Mouse (Mus musculus) midbrain, postnatal 0 days (tissue): Measurements from ENCODE around the gene Sgca. TPM values are rescaled to one million over a fixed set of nuclear protein-coding genes. Genes with fewer than 3 reads are reported as not detected.
"Not testable (repeated sequence)": the region's sequence is repeated elsewhere in the genome, so short reads cannot be mapped to it uniquely, and the experiment has no call there.

Source experiments
- ATAC-seq: fragments of 200-750 bp; cut with Nextera tagmentation; 2 replicates; pipeline ENCODE4 v1.8.0; 2017; ENCODE audit warnings: moderate number of reproducible peaks, mild to moderate bottlenecking, moderate TSS enrichment, moderate library complexity; ENCODE audit not compliant: low FRiP score
- DNase-seq: peaks from one replicate; pipeline ENCODE4 v3.0.0-alpha.2; 2015; ENCODE audit warnings: low spot score
- H3K27ac ChIP-seq: fragments of 300-500 bp; sonication (generic); 2 replicates; pipeline ENCODE4 v1.5.1; 2014; ENCODE audit warnings: low read depth, mild to moderate bottlenecking, low read length, mixed read lengths
- H3K27me3 ChIP-seq: fragments of 300-500 bp; sonication (generic); 2 replicates; pipeline ENCODE4 v1.6.1; 2014; ENCODE audit warnings: low read length, control low read depth, mixed read lengths; ENCODE audit not compliant: insufficient read depth
- H3K36me3 ChIP-seq: fragments of 300-500 bp; sonication (generic); 2 replicates; pipeline ENCODE4 v1.6.1; 2014; ENCODE audit warnings: low read length, control low read depth, mixed read lengths; ENCODE audit not compliant: insufficient read depth
- H3K4me1 ChIP-seq: fragments of 300-500 bp; sonication (generic); 2 replicates; pipeline ENCODE4 v1.6.1; 2014; ENCODE audit warnings: mild to moderate bottlenecking, control low read depth, antibody characterized with exemption, low read length, mixed read lengths; ENCODE audit not compliant: insufficient read depth
- H3K4me2 ChIP-seq: fragments of 300-500 bp; sonication (generic); 2 replicates; pipeline ENCODE4 v1.6.1; 2014; ENCODE audit warnings: low read depth, mild to moderate bottlenecking, low read length, mixed read lengths; ENCODE audit not compliant: poor library complexity, severe bottlenecking
- H3K4me3 ChIP-seq: fragments of 300-500 bp; sonication (generic); 2 replicates; pipeline ENCODE4 v1.5.1; 2014; ENCODE audit warnings: low read depth, mild to moderate bottlenecking, low read length, moderate library complexity
- H3K9ac ChIP-seq: fragments of 300-500 bp; sonication (generic); replicated peaks from 2 replicates; pipeline ENCODE4 v1.6.1; 2014; ENCODE audit warnings: mild to moderate bottlenecking, low read length, moderate library complexity, mixed read lengths; ENCODE audit not compliant: poor library complexity, severe bottlenecking
- H3K9me3 ChIP-seq: fragments of 300-500 bp; sonication (generic); 2 replicates; pipeline ENCODE4 v1.6.1; 2016; ENCODE audit warnings: low read length, control low read depth
- CTCF ChIP-seq: IDR thresholded peaks from 2 replicates; pipeline ENCODE4 v1.5.1; 2016; ENCODE audit warnings: antibody characterized with exemption, mild to moderate bottlenecking
- WGBS: fragments of 180-500 bp; shearing (Covaris S2); extraction: QIAGEN DNeasy Blood & Tissue Kit; methylation state at CpG from one replicate; pipeline ENCODE4 v1.1.7; 2014; 5-methylcytosine and 5-hydroxymethylcytosine counted together
- polyA plus RNA-seq: library from polyadenylated mRNA; unstranded; fragments of >200 nt; fragmentation: Nextera tagmentation; extraction: Ambion mirVana; gene quantifications from 2 replicates; pipeline ENCODE4 v1.2.1, GENCODE M21; 2015
- total RNA-seq: library from RNA; depleted of rRNA; stranded (reverse); fragments of >200 nt; gene quantifications from 2 replicates; pipeline ENCODE4 v1.2.3, GENCODE M21; 2014

Gene Sgca
- total and polyA plus RNA-seq, 2 experiments from 2014 or later = 0.39 TPM; not detected in 1

- Histone ChIP-seq H3K27ac (no peak overlapping the region), H3K9ac (no peak overlapping the region), H3K27me3 (no peaks in the 10 kb centered on the region), H3K36me3 (no peaks in the 10 kb centered on the region), H3K9me3 (no peaks in the 10 kb centered on the region), H3K4me1 (no peaks in the 10 kb centered on the region), H3K4me2 (no peak overlapping the region), H3K4me3 (no peak overlapping the region)
- no peak for DNase-seq
- no peak for ATAC-seq
- no peak for TF ChIP-seq CTCF
- WGBS = 46% methylated on average over 4 of the region's 4 CpGs
These were observed 2.8 kb downstream of the Sgca start for GRCm38 (mm10) chr11:94973313-94973712.

DNA sequence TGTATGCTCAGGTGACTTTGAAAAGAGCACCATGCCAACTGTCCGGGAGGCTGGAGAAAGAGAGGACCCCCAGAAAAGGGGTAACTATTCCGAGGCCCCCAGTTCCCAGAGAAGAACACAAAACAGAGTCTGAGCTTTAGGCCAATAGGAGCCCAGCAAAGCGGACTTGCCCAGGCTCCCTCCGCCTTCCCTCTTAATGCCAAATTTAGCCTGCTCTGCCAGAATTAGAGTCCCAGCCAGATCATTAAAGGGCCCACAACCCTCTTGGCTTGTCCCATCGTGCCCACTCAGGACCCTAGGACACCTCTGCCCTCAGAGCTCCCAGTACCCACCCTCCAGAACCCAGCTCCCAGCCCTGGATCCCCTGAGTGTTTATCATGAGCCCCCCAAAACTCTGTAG lies 3.2 kb downstream of the Sgca start:
- Histone ChIP-seq H3K27me3 (no peaks in the 10 kb centered on the region), H3K9ac (no peak overlapping the region), H3K4me1 (no peaks in the 10 kb centered on the region), H3K4me2 (no peak overlapping the region), H3K36me3 (no peaks in the 10 kb centered on the region), H3K27ac (no peak overlapping the region), H3K9me3 (no peaks in the 10 kb centered on the region), H3K4me3 (no peak overlapping the region)
- WGBS = 65% methylated on average over 5 of the region's 5 CpGs
- TF ChIP-seq CTCF = no peak
- DNase-seq = no peak
- no peak for ATAC-seq

DNA sequence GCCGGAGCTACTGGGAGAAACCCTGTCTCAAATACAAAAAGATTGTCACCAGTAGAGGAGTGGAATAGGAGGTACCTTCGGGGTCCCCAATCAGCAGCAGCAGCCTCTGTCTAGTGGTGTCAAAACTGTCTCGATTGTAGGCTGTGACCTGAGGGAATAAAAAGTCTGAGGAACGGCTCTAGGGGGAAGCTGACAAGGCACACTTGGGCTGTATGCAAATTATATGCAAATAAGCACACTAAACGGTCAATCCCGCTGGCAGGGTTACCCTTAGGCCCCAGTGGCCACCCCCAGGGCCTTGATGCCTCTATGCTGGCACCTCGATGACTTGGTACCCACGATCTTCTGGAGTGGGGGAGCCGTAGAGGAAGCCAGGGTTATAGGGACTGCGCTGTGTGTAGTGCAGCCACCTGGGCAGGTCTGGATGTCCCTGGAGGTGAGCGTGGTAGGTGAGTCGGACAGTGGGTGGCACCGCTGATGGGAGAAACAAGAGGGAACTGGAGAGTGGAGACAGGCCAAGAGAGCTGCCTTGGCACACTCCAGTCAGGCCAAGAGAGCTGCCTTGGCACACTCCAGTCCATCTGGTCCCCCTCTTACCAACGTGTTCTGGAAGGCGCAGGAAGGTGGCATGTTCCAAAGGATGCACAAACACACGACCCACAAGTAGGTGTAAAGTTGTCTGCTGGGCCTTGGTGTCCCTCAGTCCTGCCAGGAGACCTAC lies 4.1 kb downstream of the Sgca start:
- no peak for ATAC-seq
- H3K4me3 ChIP-seq = no peak overlapping the region
- DNase-seq = no peak
- H3K27ac ChIP-seq = no peak overlapping the region
- H3K27me3 ChIP-seq = no peaks in the 10 kb centered on the region
- no peak overlapping the region for H3K9ac ChIP-seq
- H3K36me3 ChIP-seq = no peaks in the 10 kb centered on the region
- no peaks in the 10 kb centered on the region for H3K4me1 ChIP-seq
- no peak overlapping the region for H3K4me2 ChIP-seq
- TF ChIP-seq CTCF = no peak
- WGBS = 59% methylated on average over 16 of the region's 16 CpGs
- H3K9me3 ChIP-seq = no peaks in the 10 kb centered on the region

- Histone ChIP-seq H3K4me1 (no peaks in the 10 kb centered on the region), H3K27ac (no peak overlapping the region), H3K27me3 (no peaks in the 10 kb centered on the region), H3K4me2 (no peak overlapping the region), H3K9me3 (no peaks in the 10 kb centered on the region), H3K36me3 (no peaks in the 10 kb centered on the region), H3K4me3 (no peak overlapping the region), H3K9ac (no peak overlapping the region)
- peak; percentile 95 for TF ChIP-seq CTCF
- DNase-seq (peak; percentile 88), ATAC-seq (peak; percentile 81; the same call in 1 of the 2 replicates)
- WGBS = 64% methylated on average over 15 of the region's 15 CpGs
These were observed 5.8 kb downstream of the Sgca start for GRCm38 (mm10) chr11:94970210-94970943.

GRCm38 (mm10) chr11:94969709-94970108 lies 6.4 kb downstream of the Sgca start:
- H3K4me1 ChIP-seq, H3K9me3 ChIP-seq, H3K4me2 ChIP-seq, DNase-seq, H3K36me3 ChIP-seq, ATAC-seq, H3K27ac ChIP-seq, H3K9ac ChIP-seq, H3K4me3 ChIP-seq, H3K27me3 ChIP-seq: not testable (repeated sequence)
- WGBS = 92% methylated on average over 4 of the region's 4 CpGs

- H3K9ac ChIP-seq = no peak overlapping the region
- H3K27ac ChIP-seq = no peak overlapping the region
- H3K9me3 ChIP-seq = no peaks in the 10 kb centered on the region
- WGBS = 68% methylated on average over 7 of the region's 7 CpGs
- no peaks in the 10 kb centered on the region for H3K36me3 ChIP-seq
- H3K4me1 ChIP-seq = no peaks in the 10 kb centered on the region
- H3K27me3 ChIP-seq = no peaks in the 10 kb centered on the region
- no peak overlapping the region for H3K4me2 ChIP-seq
- H3K4me3 ChIP-seq = no peak overlapping the region
- TF ChIP-seq CTCF = no peak
- DNase-seq (peak; percentile 26), ATAC-seq (no peak)
These were observed 7.9 kb downstream of the Sgca start for GRCm38 (mm10) chr11:94968187-94968586.
